Mouse (Mus musculus): ENCODE measurements at regions not wholly inside any gene's neighbourhood (a gene's known extent, or its start where the extent isn't known, plus 50 kb on each side); places are given as distances from the start of the nearest gene placed in this dataset.
A peak's percentile ranks its signal among the peaks of the same experiment; 100 is the strongest.

DNA sequence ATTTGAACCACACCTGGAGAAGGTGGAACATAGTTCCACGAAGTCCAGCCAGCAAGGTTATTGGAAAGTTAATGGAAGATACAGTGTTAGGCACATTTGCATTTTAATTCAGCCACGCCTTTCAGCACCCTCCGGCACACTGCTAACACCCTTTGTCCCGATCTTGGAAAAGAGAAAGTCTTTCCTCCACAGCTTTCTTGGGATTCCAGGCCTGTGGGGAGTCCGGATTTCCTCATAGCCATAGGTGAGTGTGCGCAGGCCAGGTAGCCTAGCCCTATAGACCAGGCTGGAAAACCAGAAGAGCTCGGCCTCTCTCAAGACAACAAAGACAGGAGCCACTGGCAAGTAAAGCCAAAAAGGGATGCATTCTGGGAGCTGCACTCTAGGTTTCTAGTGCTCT lies 50.7 kb upstream of the Elf5 start:
- peak; percentile 22 for DNase-seq
